25 mouse cellular contexts compared by ENCODE assay signal in the genomic region with DNA sequence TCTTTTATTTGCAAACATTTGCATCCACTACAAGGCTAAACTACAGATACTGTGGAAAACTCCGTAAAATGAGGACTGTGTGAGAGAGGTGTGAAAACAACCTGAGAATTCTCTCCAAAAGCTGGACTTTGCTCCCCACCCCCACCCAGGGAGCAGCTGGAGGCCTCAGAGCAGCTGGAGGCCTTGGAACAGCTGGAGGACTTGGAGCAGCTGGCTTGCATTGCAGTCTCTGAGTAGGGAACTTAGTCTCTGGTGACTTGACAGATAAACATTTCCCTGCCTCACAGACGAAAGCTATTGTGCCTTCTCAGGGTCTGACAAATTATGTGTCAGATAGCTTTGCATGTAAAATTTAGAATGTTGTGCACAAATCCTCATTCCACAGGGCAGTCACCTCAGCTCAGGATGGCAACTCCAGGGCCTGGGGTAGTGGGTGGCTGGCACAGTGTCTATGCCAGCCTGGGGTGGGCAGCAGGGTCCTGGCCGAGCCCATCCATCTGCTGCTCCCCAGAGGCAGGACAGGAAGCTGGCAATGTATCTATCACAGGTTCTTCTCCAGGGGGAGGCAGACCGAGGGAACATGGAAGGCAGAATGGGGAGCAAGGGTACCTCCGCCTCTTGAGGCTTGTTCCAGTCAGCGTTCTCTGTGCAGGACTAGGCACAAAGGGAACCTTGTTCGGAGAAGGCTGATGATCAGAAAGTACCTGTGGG.
DNase-seq lines count a peak whose midpoint lies in the region; ATAC-seq and TF ChIP-seq lines count a peak whose summit lies in the region.
"Had no signal": no experiment of that assay in that cellular context is flagged by ENCODE, and none has a peak within 500 bp of the region (broad histone marks: within the 10 kb centered on the region; RNA-seq: fewer than 3 reads in every experiment).

No protein-coding gene starts in this region.

- no peak for DNase-seq in cerebellum, adult 2 months
- DNase-seq in cerebellum, postnatal 10 days = no peak
- peak; percentile 41 to 50 for DNase-seq in heart, postnatal 10 days
- peak; percentile 31 for DNase-seq in limb, embryonic 14.5 days (ENCODE audit: low spot score)
- DNase-seq in limb, embryonic 10.5 days (ENCODE audit: low spot score) = no peak
- no peak for DNase-seq in Muller cell, postnatal 12 days (ENCODE audit: inconsistent ontology term)
- DNase-seq: adrenal gland, postnatal 10 days; cerebellum, adult 9-11 months; forebrain, postnatal 0 days; gastrocnemius, postnatal 36 days; kidney, adult 11 months; liver, embryonic 13.5 days; retina, postnatal 1 day; thymus, postnatal 36 days had no signal

- no peaks in the 10 kb centered on the region for H3K79me3 ChIP-seq in C2C12 (ENCODE audit: low read depth)

- H3K9ac ChIP-seq in heart, embryonic 11.5 days (ENCODE audit: low read depth, low read length) = no peak overlapping the region
- H3K9ac ChIP-seq in limb, embryonic 14.5 days (ENCODE audit: low read depth, low read length, severe bottlenecking) = no peak overlapping the region
- H3K9ac ChIP-seq: embryonic facial prominence, embryonic 15.5 days; forebrain, postnatal 0 days; hindbrain, embryonic 14.5 days; limb, embryonic 12.5 days; liver, embryonic 13.5 days; lung, embryonic 15.5 days had no signal

- peaks cover 46% of the 10 kb centered on the region for H3K4me1 ChIP-seq in cerebellum, adult 2 months (ENCODE audit: control insufficient read depth, insufficient read depth, low read length)
- H3K4me1 ChIP-seq in heart, embryonic 11.5 days (ENCODE audit: control insufficient read depth, insufficient read depth, low read length) = 0 out of 2 replicates have a peak, but pooled peaks cover 3% of the 10 kb centered on the region
- 0 out of 2 replicates have a peak, but pooled peaks cover 2% of the 10 kb centered on the region for H3K4me1 ChIP-seq in limb, embryonic 14.5 days (ENCODE audit: control insufficient read depth, insufficient read depth, low read length)
- no peaks in the 10 kb centered on the region for H3K4me1 ChIP-seq in limb, embryonic 10.5 days
- H3K4me1 ChIP-seq: embryonic facial prominence, embryonic 15.5 days; megakaryocyte, embryonic 14.5 days had no signal

- 61% methylated on average over 7 of the region's 7 CpGs for WGBS in cerebellum, adult 2 months
- 71% methylated on average over 7 of the region's 7 CpGs for WGBS in heart, embryonic 11.5 days (ENCODE audit: insufficient replicate concordance)
- WGBS in limb, embryonic 14.5 days = 70% methylated on average over 7 of the region's 7 CpGs
- WGBS in limb, embryonic 10.5 days = 86% methylated on average over 7 of the region's 7 CpGs

- intact Hi-C loops in heart, postnatal 10 days (cut with DNase I) = no loop called here

- H3K9me3 ChIP-seq in heart, embryonic 11.5 days (replicated peaks; ENCODE audit: control insufficient read depth, low read length) = no peaks in the 10 kb centered on the region
- no peaks in the 10 kb centered on the region for H3K9me3 ChIP-seq in limb, embryonic 14.5 days (ENCODE audit: control insufficient read depth, low read length)
- H3K9me3 ChIP-seq in limb, embryonic 10.5 days (replicated peaks) = no peaks in the 10 kb centered on the region
- H3K9me3 ChIP-seq: embryonic facial prominence, embryonic 15.5 days; forebrain, embryonic 10.5 days; limb, embryonic 12.5 days; liver, embryonic 13.5 days; lung, embryonic 15.5 days had no signal

- TF ChIP-seq POLR2A in cerebellum, adult 2 months (IDR thresholded peaks at IDR 0.05; ENCODE audit: borderline replicate concordance, insufficient read depth, low read length) = no peak
- no peak for TF ChIP-seq POLR2A in limb, embryonic 14.5 days (IDR thresholded peaks at IDR 0.05; ENCODE audit: borderline replicate concordance, extremely low read depth, insufficient read depth, insufficient read length)

- H3K4me2 ChIP-seq in heart, embryonic 11.5 days = no peak overlapping the region
- H3K4me2 ChIP-seq in limb, embryonic 14.5 days (replicated peaks; ENCODE audit: low read depth, low read length, severe bottlenecking) = no peak overlapping the region
- H3K4me2 ChIP-seq: embryonic facial prominence, embryonic 15.5 days; hindbrain, embryonic 14.5 days; limb, embryonic 12.5 days; liver, embryonic 13.5 days; lung, embryonic 15.5 days had no signal

- no peak overlapping the region for H3K4me3 ChIP-seq in cerebellum, adult 2 months (replicated peaks; ENCODE audit: insufficient read depth, low read depth, low read length)
- no peak overlapping the region for H3K4me3 ChIP-seq in heart, embryonic 11.5 days (ENCODE audit: low read depth, low read length)
- H3K4me3 ChIP-seq in limb, embryonic 14.5 days (replicated peaks; ENCODE audit: low read length) = no peak overlapping the region
- no peak overlapping the region for H3K4me3 ChIP-seq in limb, embryonic 10.5 days
- no peak overlapping the region for H3K4me3 ChIP-seq in C2C12 (ENCODE audit: insufficient read depth, poor library complexity, severe bottlenecking)
- H3K4me3 ChIP-seq: embryonic facial prominence, embryonic 15.5 days; forebrain, embryonic 10.5 days; limb, embryonic 12.5 days; liver, embryonic 13.5 days; lung, embryonic 15.5 days; megakaryocyte, embryonic 14.5 days had no signal

- ATAC-seq in heart, embryonic 11.5 days (replicated peaks; ENCODE audit: insufficient number of reproducible peaks, low FRiP score, low TSS enrichment) = no peak
- ATAC-seq in limb, embryonic 14.5 days (ENCODE audit: low FRiP score, low read depth) = peak; percentile 53; the same call in 1 of the 2 replicates
- ATAC-seq: activated CD4-positive, CD25-positive, alpha-beta regulatory T cell, adult 4 months; CD4-positive, CD25-positive, alpha-beta regulatory T cell, adult 4 months; forebrain, postnatal 0 days had no signal

- H3K27ac ChIP-seq in cerebellum, adult 2 months (ENCODE audit: insufficient read depth, low read length) = 0 out of 2 replicates have a peak overlapping the region, but pooled peaks have one; percentile 13
- no peak overlapping the region for H3K27ac ChIP-seq in heart, embryonic 11.5 days (ENCODE audit: low read depth, low read length)
- H3K27ac ChIP-seq in limb, embryonic 14.5 days (replicated peaks; ENCODE audit: low read depth, low read length) = no peak overlapping the region
- H3K27ac ChIP-seq in limb, embryonic 10.5 days = no peak overlapping the region
- H3K27ac ChIP-seq: embryonic facial prominence, embryonic 15.5 days; forebrain, embryonic 10.5 days; hindbrain, embryonic 14.5 days; kidney, postnatal 0 days; limb, embryonic 12.5 days; liver, embryonic 13.5 days; lung, embryonic 15.5 days had no signal

- no peak for TF ChIP-seq CTCF in cerebellum, adult 2 months (IDR thresholded peaks at IDR 0.05; ENCODE audit: borderline replicate concordance, insufficient read depth, low read depth, low read length)
- TF ChIP-seq CTCF in C2C12 (IDR thresholded peaks at IDR 0.05; ENCODE audit: control insufficient read depth, insufficient read depth, insufficient read length) = no peak

- H3K79me2 ChIP-seq in C2C12 (ENCODE audit: control insufficient read depth, insufficient read depth) = no peaks in the 10 kb centered on the region

- no peaks in the 10 kb centered on the region for H3K36me3 ChIP-seq in heart, embryonic 11.5 days (ENCODE audit: control insufficient read depth, insufficient read depth, low read length)
- H3K36me3 ChIP-seq in limb, embryonic 14.5 days (ENCODE audit: control insufficient read depth, insufficient read depth, low read length) = no peaks in the 10 kb centered on the region
- H3K36me3 ChIP-seq in limb, embryonic 10.5 days = no peaks in the 10 kb centered on the region
- no peaks in the 10 kb centered on the region for H3K36me3 ChIP-seq in C2C12 (ENCODE audit: control insufficient read depth, insufficient read depth)
- H3K36me3 ChIP-seq: embryonic facial prominence, embryonic 15.5 days; limb, embryonic 12.5 days; liver, embryonic 13.5 days; lung, embryonic 15.5 days had no signal

- no peaks in the 10 kb centered on the region for H3K27me3 ChIP-seq in cerebellum, adult 2 months (ENCODE audit: control insufficient read depth, insufficient read depth, low read length)
- H3K27me3 ChIP-seq in heart, embryonic 11.5 days (ENCODE audit: control insufficient read depth, insufficient read depth, low read length) = no peaks in the 10 kb centered on the region
- H3K27me3 ChIP-seq in limb, embryonic 14.5 days (ENCODE audit: control insufficient read depth, insufficient read depth, low read length) = no peaks in the 10 kb centered on the region
- H3K27me3 ChIP-seq in limb, embryonic 10.5 days (ENCODE audit: low read depth, poor library complexity, severe bottlenecking) = no peaks in the 10 kb centered on the region
- no peaks in the 10 kb centered on the region for H3K27me3 ChIP-seq in C2C12 (ENCODE audit: control insufficient read depth, insufficient read depth, insufficient read length)
- H3K27me3 ChIP-seq: embryonic facial prominence, embryonic 15.5 days; liver, embryonic 13.5 days; lung, embryonic 15.5 days had no signal

- no peak overlapping the region for H3ac ChIP-seq in C2C12 (ENCODE audit: control insufficient read depth, insufficient read length, low read depth)

TF ChIP-seq in C2C12, 6 proteins besides CTCF, POLR2A, EP300 and RAD21:
- TF ChIP-seq MYOG (IDR thresholded peaks at IDR 0.05; ENCODE audit: control insufficient read depth, extremely low read depth, insufficient read length) (no peak), MYOD1 (IDR thresholded peaks at IDR 0.05; ENCODE audit: control insufficient read depth, insufficient read length, low read depth) (peak; percentile 88)

Comparison
In these comparisons a context has a peak if more than half of its experiments do, and no peak if none do; other contexts are left out.
1. DNase-seq: peak in heart, postnatal 10 days (2 of 2) and limb, embryonic 14.5 days (single experiment); none in cerebellum, adult 2 months (0 of 2), cerebellum, postnatal 10 days (0 of 2), limb, embryonic 10.5 days (single experiment) and Muller cell, postnatal 12 days (single experiment).